Mouse (Mus musculus) cerebellum, postnatal 36 days (tissue): Measurements from ENCODE around the gene Plcd3.

ENCODE experiments used
- DNase-seq, 2 experiments: peaks; one replicate each; pipeline ENCODE4 v3.0.0; 2021 to 2022; ENCODE audit warnings: mixed read lengths in 2 of 2

The Plcd3 gene

DNA sequence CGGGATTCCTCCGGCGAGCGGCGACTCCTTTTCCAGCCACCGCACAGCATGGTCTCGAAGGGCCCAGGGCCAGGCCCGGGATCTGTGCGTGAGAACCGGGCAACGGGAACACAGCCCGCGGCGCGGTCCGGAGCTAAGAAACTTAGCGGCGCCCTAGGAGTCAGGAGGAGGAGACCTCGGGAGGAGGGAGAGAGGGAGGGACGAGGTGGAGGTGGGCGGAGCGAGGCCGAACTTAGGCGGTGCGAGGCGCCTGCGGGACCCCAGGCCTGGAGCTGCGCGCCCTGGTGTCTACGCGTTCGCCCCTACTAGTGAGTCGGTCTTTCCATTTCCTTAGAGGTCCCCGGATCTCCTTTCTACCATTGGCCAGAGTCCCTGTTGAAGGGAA lies at the start of gene Plcd3, which contains the start of gene Acbd4:
Gene Plcd3 (minus strand): TSS at position 178 of the 385 bp plus-strand sequence.
Gene Acbd4 (plus strand): TSS at position 202 of the 385 bp plus-strand sequence.
- peak; percentile 72 for DNase-seq

DNA sequence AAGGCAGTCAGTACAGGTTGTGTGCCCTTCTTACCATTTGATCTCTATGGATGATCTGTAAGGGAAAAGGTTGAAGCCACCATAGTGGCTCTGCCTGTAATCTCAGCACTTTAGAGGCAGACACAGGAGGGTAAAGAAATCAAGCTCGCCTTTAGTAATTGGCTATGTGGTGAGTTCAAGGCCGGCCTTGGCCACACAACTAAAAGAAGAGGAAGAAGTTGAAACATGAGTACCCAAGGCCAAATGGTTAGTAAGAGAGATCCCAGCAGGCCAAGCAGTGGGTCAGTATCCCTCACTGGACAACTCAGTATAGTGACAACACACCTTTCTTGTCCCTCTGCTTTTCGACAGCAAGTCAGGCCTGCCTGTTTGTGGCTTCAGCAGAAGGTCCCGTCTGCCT lies 48.3 kb upstream of the Plcd3 start:
- no peak for DNase-seq

DNA sequence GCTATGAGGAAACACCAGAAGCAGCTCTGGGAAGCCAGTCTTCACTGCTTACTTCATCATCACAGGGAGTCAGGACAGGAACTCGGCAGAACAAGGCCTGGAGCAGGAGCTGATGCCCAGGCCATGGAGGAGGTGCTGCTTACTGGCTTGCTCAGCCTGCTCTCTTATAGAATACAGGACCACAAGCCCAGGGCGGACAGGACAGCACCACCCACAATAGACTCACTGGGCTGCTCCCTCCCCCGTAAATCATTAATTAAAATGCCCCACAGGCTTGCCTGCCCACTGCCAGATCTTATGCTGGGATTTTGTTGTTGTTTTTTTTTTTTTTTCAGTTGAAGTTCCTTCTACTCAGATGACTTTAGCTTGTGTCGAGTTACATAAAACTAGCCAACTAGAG lies 46.3 kb upstream of the Plcd3 start:
- no peak for DNase-seq

DNA sequence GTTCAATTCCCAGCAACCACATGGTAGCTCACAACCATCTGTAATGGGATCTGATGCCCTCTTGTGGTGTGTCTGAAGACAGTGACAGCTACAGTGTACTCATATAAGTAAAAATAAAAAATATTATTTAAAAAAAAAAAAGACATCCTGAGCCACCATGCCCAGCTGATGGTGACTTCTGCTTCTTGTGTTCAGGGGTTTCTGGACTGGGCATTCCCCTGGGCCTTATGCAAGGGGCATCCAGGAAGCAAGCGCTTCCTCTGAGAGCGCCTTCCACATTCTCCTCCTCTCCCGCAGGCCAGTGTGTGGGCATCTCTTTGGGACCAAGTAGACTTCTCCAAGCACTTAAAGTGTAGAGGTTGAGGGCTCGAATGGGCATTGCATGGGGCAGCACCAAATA lies 44.9 kb upstream of the Plcd3 start:
- DNase-seq, result no peak

DNA sequence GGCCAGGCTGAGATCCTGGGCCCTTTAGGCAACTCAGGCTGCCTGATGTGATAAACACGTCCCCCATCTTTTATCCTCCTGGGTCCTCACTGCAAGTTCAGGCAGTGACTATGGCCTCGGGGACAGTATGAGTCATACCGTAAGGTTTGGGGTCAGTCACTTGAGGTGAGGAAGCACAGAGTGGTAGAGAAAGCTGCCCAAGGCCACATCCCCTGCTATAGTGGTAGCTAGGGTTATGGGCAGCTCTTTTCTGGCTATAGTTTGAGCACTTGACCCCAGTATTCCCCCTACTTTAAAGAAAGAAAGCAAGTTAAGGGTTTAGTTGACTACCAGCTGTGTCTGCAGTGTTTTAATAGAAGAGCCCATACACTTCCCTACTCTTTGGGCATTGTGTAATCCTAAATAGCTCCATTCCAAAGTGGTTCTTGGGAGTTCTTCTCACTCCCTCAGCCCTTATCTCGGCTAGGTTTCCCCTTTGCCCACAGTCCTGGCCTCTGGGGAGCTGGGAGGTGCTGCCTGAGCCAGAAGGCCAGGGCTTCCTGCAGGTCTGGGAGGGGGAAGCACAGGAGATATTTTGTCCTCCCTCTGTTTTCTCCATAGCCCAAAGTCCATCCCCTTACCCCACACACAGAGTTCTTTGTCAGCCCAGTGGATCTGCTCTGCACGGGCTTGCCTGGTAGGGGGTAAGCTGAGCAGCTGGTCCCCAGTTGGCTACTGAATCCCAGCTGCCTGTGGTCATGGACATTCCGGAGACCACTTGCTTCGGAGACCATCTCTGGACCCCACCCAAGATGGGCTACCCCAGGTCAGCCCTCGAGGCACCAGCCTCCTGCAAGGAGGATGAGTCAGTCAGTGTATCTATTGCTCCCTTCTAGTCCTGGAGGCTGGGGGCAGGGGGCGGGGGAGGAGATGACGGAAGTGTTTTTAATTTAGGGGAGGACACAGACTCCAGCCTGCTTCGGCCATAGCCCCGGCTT lies 43.1 kb upstream of the Plcd3 start:
- no peak for DNase-seq

DNA sequence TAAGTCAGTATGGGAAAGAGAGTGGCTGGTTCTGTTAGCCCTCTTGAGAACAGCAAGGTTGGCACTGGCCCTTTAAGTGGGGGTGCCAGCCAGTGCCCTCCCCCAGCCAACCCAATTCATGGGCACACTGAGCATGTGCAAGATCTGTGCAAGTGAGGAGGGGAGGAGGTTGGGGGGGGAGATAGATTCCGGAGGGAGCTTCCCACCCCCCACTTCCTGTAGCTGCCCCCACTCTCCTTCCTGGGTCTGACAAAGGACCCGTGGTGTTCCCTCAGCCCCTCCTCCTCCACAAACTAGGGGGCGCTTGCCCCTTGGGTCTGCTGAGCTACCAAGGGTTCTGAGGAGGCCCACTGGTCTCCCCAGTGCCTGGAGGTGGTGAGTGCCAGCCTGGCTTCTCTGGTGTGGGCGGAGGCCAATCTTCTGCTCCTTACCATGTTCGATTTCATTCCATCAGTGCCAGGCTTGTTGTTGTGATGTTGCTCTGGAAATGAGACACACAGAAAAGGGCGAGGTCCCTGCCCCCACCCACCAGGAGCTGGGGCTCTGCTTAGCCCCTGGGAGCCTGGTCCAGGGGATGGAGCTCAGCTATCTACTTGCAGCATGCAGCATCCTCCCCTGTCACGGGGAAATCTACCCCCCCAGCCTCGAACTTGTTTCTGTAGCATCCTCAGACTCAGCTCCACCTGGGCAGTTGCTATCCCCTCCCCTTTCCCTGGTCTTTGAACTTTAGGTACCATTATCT lies 41.2 kb upstream of the Plcd3 start:
- DNase-seq, result peak; percentile 85 to 87

DNA sequence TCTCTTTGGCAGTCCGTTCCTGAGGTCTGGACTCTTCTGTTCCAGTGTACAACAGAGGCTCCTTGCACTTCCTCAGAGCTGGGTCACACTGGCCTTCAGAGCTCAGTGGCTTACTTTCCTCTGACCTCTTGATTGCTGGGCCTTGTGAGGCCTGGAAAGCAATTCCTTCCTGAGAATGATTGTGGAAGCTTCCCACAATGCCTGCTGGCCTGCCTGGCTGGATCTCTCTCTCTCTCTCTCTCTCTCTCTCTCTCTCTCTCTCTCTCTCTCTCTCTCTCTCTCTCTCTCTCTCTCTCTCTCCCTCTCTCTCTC lies 40.4 kb upstream of the Plcd3 start:
- DNase-seq, result no peak

DNA sequence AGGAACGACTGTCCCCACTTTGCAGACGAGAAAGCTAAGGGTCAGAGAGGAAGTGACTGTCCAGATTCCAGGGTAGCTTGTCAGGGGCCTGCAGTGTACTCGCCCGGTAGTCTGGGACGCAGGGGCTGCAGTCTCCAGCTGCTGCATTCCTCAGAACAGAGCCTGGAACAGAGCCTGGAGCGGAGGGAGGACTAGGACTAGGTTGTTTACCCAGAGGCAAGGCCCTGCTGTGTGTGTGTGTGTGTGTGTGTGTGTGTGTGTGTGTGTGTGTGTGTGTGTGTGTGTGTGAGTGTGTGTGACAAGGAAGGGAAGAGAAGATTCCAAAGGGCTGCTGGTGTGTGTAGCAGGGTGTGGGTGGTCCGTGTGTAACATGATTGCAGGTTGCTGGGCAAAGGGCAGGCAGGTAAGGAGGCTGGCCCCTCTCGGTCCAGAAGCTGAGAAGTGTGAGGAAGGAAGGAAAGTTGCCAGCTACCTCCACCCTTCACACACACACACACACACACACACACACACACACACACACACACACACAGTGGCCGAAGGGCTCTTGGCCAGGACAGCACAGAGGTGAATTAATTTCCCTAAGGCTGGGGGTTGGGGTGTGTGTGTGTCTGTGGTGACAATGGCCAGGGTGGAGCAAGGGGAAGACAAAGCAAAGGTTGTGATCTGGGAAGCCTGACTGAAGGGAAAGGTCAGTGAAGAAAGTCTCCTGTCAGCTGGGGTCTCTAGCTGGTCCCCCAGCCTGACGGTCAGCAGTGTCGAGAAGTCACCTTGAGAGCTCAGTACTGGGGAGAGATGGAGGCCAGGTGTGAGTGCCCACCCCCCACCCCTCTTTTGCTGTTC lies 39.9 kb upstream of the Plcd3 start:
- no peak for DNase-seq

DNA sequence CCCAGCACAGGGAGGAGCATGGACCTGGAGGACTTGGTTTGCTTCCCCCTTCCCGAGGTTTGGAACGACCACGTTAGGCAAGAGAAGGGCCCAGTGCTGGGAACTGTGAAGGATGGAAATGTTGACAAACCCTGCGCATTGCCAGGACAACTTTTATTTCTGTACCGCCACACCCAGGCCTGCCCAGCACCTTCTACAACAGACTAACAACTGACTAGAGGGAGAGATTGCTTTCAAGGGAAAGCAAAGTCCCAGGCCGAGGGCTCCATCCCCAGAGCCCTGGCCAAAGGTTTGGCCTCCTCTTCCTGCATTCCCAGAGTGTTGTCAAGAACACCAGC lies 39.3 kb upstream of the Plcd3 start:
- DNase-seq, result no peak

DNA sequence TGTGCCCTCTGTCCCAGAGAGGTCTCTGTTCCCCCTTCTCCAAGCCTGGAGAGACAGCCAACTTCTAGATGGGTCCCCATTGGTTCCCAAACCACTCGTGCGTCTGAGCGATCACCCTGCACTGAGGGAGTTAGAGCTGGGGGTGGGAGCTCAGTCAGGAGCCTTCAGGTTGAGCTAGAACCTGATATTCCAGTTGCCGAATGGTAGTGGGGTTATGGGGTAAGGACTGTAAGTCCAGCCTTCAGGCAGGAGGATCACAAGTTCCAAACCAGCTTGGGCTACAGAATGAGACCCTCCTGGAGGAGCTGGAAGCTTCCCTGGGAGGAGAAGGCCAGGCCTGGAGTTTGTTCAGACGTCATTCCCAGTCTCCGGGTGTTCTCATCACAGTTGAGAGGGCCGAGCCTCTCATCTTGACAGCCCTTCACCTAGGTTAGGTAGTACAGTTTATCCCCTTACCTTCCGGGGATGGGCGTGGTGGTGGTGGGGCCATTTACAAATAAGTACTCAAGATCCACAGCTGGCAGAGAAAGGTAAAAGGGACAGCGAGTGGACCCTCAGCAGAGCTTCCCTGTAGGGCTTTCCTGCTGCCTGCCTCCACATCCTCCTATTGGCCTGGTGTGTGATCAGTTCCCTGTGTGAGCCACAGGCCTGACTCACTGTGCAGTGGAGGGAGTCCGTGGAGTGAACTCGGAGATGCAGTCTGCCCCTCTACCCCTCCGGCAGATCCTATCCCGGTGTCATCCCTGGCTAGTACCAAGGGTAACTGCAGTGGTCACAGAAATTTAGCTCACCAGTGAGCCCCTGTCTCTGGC lies 38.7 kb upstream of the Plcd3 start:
- DNase-seq, result no peak

DNA sequence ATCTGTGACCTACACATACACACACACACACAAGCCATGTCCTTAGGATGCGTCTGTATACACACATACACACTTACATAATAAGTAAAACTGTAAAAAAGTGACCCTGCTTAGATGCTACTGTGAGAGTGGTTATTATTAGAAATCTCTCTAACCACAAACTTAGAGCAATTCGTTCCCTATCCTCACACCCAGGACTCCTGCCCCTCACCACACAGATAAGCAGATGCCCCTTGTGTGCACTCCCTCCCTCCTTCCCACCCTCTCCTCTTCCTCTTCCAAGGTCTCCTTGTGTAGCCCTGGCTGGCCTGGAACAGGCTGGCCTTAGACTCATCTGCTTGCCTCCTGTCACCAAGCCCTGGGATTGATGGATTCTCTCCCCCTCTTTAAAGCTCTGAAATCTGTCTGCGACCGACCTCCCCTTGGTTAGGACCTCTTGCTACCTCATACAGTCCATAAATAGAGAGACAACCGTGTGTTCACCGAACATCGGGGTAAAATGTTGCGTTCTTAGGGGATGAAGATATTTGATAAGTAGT lies 34.6 kb upstream of the Plcd3 start:
- DNase-seq, result no peak

DNA sequence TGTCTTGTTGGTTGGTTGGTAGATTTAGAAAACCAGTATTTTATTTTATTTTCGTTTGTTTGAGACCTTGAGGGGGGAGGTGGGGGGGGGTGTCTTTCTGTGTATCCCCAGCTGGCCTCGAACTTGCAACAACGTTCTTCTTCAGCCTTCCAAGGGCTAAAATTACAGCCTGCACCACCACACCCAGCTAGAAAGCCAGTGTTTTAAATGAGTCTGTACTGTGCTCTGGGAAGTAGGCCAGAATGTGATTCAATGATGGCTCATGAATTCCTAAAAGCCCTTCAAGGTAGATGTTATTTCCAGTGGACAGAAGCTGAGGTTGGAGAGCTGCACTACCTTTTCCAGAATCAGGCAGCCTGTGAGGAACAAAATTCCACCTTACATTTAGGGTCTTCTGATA lies 32.8 kb upstream of the Plcd3 start:
- no peak for DNase-seq

DNA sequence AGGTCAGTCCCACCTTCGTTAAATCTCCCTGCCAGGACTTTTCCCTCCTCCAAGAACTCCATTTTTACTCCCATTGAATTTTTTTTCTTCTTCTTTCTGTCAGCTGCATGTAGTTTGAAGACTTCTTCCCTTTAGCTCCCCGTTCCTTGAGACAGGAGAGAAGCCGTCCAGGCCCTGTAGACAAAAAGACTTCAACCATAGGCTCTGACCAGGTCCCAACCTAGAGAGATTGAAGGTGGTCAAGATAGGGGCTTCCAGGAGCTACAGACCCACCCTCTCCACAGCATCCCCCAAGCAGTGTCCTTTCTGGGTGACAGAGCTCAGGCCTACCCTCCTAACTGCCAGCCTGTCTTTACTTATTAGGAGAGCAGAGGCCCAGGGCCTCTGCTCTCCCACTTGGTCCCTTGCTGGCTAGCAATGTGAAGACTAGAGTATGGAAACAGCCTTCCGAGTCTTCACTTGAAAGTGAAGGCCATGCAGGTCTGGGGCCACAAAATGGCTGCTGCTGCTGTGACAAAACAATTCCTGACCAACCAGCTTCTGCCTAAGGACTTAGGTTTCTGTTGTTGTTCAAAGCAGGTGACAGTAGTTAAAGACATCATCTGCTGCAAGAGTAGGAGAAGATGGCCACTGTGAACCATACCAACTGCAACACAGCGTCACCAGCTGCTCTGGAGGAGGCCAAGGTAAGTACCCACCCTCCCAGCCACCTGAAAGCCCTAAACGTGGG lies 32.2 kb upstream of the Plcd3 start:
- DNase-seq, result no peak

DNA sequence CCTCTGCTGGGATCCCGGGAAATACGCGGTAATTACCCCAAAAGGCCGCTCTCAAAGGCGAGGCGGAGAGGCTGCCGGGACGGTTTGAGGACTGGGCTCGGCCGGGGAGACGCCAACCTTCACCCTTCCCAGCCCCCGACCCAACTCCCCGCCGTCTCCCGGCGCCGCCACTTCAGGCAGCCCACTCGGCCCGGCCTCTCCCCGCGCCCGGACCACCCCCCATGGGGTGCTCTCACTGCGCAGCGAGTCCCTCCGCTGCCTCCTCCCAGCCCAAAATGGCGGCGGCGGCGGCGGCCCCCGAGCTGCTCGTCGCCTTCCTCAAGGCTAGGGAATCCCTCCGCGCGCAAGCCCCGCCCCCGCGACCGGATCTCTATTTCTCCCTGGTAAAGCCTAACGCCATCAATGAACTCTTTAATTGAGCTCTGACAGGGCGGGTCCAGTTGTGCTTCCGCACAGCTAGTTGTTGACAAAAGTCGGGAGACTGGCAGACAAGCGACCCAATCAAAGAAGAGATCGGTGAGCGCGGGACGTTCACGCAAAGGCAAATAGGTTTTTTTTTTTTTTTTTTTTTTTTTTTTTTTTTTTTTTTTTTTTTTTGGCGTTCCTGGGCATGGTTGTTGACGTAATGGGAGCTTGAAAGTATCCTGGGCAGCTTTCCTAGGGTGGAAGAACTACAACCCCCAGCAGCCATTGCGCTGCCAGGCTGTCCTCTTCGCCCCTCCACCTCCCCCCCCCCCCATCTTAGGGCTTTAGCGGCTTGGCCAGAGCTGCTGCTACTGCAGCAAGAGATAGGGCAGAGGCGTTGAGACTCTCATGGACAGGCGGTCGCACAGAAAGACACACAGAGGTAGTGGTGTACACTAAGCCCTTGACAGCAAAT lies 31.4 kb upstream of the Plcd3 start:
- peak; percentile 100 for DNase-seq

DNA sequence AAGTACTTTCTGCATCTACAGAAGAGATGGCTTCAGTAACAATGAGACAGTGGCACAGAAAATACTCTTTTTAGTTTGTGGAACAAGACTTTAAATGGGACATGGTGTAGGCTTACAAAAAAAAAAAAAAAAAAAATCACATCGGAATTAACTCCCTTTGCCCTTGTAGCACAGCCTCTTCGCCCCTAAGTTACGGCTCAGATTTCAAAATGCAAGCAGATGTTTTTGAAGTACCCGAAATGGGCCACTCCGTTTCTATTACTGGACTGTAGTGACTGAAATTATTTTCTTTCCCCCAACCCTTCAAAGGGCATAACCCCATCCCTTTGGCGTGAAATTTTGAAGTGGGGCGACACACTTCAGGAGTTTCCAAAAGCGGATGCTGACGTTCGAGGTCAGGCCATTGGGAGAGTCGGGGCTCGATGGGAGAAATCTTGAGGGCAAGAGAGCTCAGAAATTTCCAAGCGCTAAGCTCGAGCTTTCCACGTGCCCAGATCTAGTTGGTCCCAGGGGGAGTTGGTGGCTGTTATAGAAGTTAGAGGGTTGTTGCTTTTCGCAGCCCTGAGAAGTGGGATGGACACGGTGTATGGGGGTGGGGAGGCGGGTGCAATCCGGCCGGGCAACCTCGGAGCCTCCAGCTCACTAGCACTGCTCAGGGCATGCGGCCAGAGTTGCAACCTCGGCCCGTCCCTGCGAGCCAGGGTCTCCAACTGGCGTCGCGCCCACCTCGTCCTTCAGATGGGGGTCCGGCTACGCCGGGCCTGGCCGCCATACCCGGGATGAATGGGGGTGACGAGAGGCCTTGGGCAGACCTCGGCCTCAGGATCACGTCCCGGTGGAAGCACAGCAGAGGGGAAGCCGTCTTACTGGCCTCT lies 30.5 kb upstream of the Plcd3 start, which contains the start of gene Hexim2:
Gene Hexim2 (plus strand): TSS at position 729 of the 875 bp plus-strand sequence.
- DNase-seq, result peak; percentile 70 to 73

DNA sequence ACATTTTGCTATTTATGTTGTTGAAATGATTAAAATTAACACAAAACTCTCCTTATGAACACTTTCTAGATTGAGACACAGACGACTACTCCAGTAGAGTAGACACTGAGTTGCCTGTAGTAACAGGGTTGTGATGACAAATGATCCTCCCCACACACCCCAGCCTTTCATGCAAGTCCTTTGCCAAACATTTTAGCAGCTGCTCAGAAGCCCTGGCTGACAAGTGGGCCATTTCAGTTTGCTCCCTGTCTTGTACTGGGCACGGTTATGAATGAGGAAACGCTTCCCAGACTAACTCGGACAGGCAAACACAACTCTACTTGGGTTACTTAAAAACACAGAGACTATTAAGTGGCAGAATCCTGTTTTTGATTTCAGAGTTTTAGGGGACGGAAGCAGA lies 18.9 kb upstream of the Plcd3 start:
- DNase-seq, result no peak

DNA sequence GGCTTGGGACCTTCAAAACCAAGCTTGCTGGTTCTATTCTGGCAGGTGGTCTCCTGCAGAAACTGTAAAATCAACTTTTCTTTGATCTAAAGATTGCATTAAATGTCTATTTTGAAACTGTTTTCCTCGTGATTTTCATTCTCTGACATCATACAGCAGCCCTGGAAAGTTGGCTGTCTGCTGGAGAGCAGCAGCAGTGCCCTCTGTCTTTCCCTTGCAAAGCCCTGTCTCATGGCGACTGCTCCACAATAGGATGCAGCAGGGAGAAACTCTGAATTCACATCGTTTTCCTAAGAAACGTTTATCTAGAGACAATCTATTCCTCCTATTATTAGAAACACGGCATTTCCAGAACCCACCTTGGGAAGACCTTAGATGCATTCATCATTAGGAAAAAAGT lies 18.2 kb upstream of the Plcd3 start:
- DNase-seq, result no peak

DNA sequence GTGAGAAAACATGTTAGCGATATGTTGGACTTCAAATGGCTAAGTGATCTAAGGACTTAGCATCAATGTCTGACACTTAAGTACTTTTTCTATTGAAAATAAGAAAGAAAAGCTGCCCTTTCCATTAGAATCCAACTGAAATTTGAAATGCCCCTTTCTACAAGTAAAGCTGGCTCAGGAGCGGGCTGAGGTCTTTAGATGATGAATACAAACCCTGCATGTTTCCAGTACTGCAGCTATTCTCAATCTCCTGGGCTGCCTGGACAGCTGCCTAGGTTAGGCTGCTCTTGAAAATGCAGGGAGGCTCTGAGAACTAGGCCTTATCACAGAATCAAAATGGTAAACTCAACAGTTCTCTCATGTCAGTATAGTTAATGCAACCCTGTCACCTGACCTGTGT lies 17.4 kb upstream of the Plcd3 start:
- no peak for DNase-seq

DNA sequence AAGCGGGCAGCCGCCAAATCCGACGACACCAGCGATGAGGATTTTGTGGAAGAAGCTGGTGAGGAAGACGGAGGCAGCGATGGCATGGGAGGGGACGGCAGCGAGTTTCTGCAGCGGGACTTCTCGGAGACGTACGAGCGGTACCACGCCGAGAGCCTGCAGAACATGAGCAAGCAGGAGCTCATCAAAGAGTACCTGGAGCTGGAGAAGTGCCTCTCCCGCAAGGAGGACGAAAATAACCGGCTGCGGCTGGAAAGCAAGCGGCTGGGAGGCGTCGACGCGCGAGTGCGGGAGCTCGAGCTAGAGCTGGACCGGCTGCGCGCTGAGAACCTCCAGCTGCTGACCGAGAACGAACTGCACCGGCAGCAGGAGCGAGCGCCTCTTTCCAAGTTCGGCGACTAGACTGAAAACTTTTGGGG lies 16.1 kb upstream of the Plcd3 start:
- peak in 1 of 2 experiments; percentile 49 for DNase-seq
